Mouse (Mus musculus): ENCODE results near the gene Prss22. TPM values are rescaled to one million over a fixed set of nuclear protein-coding genes. Genes with fewer than 3 reads are reported as not detected.

Gene Prss22
- total RNA-seq (2022): not detected

GRCm38 (mm10) chr17:23997901-23998300 is at the start of gene Prss22:
TSS of gene Prss22 (minus strand) at chr17:23998100.
- DNase-seq (ENCODE audit: low spot score): no peak

- DNase-seq (ENCODE audit: low spot score): no peak
Observed at GRCm38 (mm10) chr17:24046026-24046425, 48.1 kb upstream of the Prss22 start.

- DNase-seq (ENCODE audit: low spot score): no peak
Observed at GRCm38 (mm10) chr17:24045608-24046007, 47.7 kb upstream of the Prss22 start.

- no peak for DNase-seq (ENCODE audit: low spot score)
Observed at GRCm38 (mm10) chr17:24044482-24044881, 46.6 kb upstream of the Prss22 start.

- DNase-seq (ENCODE audit: low spot score): no peak
Observed at GRCm38 (mm10) chr17:24037844-24038243, 39.9 kb upstream of the Prss22 start, which contains the start of gene Prss27. TSS of gene Prss27 (plus strand) at chr17:24038144.

- no peak for DNase-seq (ENCODE audit: low spot score)
Observed at GRCm38 (mm10) chr17:24037360-24037759, 39.5 kb upstream of the Prss22 start.

GRCm38 (mm10) chr17:24036954-24037353 is 39.1 kb upstream of the Prss22 start:
- no peak for DNase-seq (ENCODE audit: low spot score)

- DNase-seq (ENCODE audit: low spot score): no peak
Observed at GRCm38 (mm10) chr17:24035087-24035486, 37.2 kb upstream of the Prss22 start.

- DNase-seq (ENCODE audit: low spot score): no peak
Observed at GRCm38 (mm10) chr17:24030551-24030950, 32.7 kb upstream of the Prss22 start.

- no peak for DNase-seq (ENCODE audit: low spot score)
Observed at GRCm38 (mm10) chr17:24029477-24029876, 31.6 kb upstream of the Prss22 start.

GRCm38 (mm10) chr17:24021375-24022199 is 23.7 kb upstream of the Prss22 start:
- no peak for DNase-seq (ENCODE audit: low spot score)

- DNase-seq (ENCODE audit: low spot score): no peak
Observed at GRCm38 (mm10) chr17:24020696-24021095, 22.8 kb upstream of the Prss22 start.

- no peak for DNase-seq (ENCODE audit: low spot score)
Observed at GRCm38 (mm10) chr17:24015727-24016126, 17.8 kb upstream of the Prss22 start.

GRCm38 (mm10) chr17:24014433-24014965 is 16.6 kb upstream of the Prss22 start:
- no peak for DNase-seq (ENCODE audit: low spot score)

- DNase-seq (ENCODE audit: low spot score): no peak
Observed at GRCm38 (mm10) chr17:24012921-24013320, 15.0 kb upstream of the Prss22 start.

- DNase-seq (ENCODE audit: low spot score): no peak
Observed at GRCm38 (mm10) chr17:24009617-24010016, 11.7 kb upstream of the Prss22 start.

GRCm38 (mm10) chr17:24008105-24008504 is 10.2 kb upstream of the Prss22 start:
- no peak for DNase-seq (ENCODE audit: low spot score)

GRCm38 (mm10) chr17:24007391-24007790 is 9.5 kb upstream of the Prss22 start:
- no peak for DNase-seq (ENCODE audit: low spot score)

- DNase-seq (ENCODE audit: low spot score): no peak
Observed at GRCm38 (mm10) chr17:24006930-24007329, 9.0 kb upstream of the Prss22 start.

GRCm38 (mm10) chr17:24005049-24005448 is 7.1 kb upstream of the Prss22 start:
- DNase-seq (ENCODE audit: low spot score): no peak

GRCm38 (mm10) chr17:24004071-24004665 is 6.3 kb upstream of the Prss22 start:
- DNase-seq (ENCODE audit: low spot score): no peak

GRCm38 (mm10) chr17:24000404-24000803 is 2.5 kb upstream of the Prss22 start:
- peak; percentile 64 for DNase-seq (ENCODE audit: low spot score)

- no peak for DNase-seq (ENCODE audit: low spot score)
Observed at GRCm38 (mm10) chr17:23998383-23998782, 483 bp upstream of the Prss22 start.
